Mouse (Mus musculus): Measurements from ENCODE around the gene Txnip.

DNA sequence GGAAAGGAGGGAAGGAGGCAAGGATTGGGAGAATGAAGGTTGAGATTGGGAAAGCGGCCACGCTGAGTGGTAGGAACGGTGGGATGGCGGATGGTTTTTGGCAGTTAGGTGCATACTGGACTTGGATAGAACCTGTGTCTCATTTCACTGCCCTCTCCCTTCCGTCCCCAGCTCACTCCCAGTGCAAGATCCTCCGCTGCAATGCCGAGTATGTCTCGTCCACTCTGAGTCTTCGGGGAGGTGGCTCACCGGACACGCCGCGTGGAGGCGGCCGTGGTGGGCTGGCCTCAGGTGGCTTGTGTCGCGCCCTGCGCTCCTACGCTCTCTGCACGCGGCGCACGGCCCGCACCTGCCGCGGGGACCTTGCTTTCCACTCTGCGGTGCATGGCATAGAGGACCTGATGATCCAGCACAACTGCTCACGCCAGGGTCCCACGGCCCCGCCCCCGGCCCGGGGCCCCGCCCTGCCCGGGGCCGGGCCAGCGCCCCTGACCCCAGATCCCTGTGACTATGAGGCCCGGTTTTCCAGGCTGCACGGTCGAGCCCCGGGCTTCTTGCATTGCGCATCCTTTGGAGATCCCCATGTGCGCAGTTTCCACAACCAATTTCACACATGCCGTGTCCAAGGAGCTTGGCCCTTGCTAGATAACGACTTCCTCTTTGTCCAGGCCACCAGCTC lies 30.8 kb upstream of the Txnip start:
- TF ChIP-seq CTCF (IDR thresholded peaks at IDR 0.05): no peak
- TF ChIP-seq POLR2A (IDR thresholded peaks at IDR 0.05; ENCODE audit: insufficient read depth, low read depth, low read length): no peak
